Mouse (Mus musculus) embryonic fibroblast, embryonic 13.5 days (primary cell): ENCODE data around the gene Arf6.

Experiments
- CTCF ChIP-seq: IDR thresholded peaks from 2 replicates; pipeline ENCODE4 v1.5.1; 2011; ENCODE audit warnings: mild to moderate bottlenecking, control low read depth, low read length, moderate library complexity, borderline replicate concordance; ENCODE audit not compliant: insufficient read depth
- POLR2A ChIP-seq: IDR thresholded peaks from 2 replicates; pipeline ENCODE4 v1.6.1; 2011; ENCODE audit warnings: low read depth, mild to moderate bottlenecking, control low read depth, low read length, moderate library complexity

GRCm38 (mm10) chr12:69418606-69419005 is 46.7 kb downstream of the Arf6 start:
- TF ChIP-seq CTCF (no peak), POLR2A (no peak)
